Mouse (Mus musculus): ENCODE results near the gene Trim24.

GRCm38 (mm10) chr6:37870245-37871136, at the start of gene Trim24:
- TF ChIP-seq CTCF (IDR thresholded peaks at IDR 0.05; ENCODE audit: borderline replicate concordance, insufficient read depth, low read length), result no peak
- TF ChIP-seq POLR2A (IDR thresholded peaks at IDR 0.05; ENCODE audit: low read depth, low read length), result peak; percentile 82

All from embryonic fibroblast, embryonic 13.5 days (primary cell).